Mouse (Mus musculus) bone marrow, adult 2 months (tissue): ENCODE data around the gene Ergic3.

Source experiments
- CTCF ChIP-seq: fragments of 200-500 bp; IDR thresholded peaks from 2 replicates; pipeline ENCODE4 v1.5.1; 2011; ENCODE audit warnings: low read length, control low read depth; ENCODE audit not compliant: control insufficient read depth, insufficient read depth
- POLR2A ChIP-seq: fragments of 200-500 bp; IDR thresholded peaks from 2 replicates; pipeline ENCODE4 v1.6.1; 2011; ENCODE audit warnings: low read depth, mild to moderate bottlenecking, control low read depth, low read length, borderline replicate concordance; ENCODE audit not compliant: control insufficient read depth

DNA sequence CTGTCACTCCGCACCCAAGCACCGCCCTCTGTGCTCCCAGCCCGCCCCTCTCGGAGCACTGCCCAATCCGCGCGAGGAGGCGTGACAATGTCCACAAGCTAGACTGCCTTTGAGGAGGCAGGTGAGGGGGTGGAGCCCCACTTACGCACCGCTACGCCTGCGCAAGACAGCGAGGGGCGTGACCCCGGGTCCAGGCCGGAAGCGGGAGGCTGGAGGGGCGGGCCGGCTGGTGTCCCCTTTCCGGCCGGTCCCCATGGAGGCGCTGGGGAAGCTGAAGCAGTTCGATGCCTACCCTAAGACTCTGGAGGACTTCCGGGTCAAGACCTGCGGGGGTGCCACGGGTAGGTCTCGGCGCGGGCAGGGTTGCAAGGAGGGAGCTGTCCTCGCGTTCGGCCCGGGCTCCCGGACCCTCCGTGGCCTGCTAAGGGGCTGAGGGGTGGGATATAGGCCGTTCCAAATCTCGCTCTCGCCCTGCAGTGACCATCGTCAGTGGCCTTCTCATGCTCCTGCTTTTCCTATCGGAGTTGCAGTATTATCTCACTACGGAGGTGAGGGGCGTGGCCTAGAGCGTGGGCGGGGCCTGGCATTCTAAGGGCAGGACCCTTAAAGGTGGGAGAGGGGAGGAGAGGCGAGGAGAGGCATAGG, at the start of gene Ergic3, which contains the start of gene 6430550D23Rik:
- TF ChIP-seq CTCF (no peak), POLR2A (peak; percentile 49; the same call in 1 of the 2 replicates)
